Mouse (Mus musculus) spleen, postnatal 36 days (tissue): Measurements from ENCODE around the gene Ppp1r13b.
A peak's percentile ranks its signal among the peaks of the same experiment; 100 is the strongest.

Source experiments
- DNase-seq, 2 experiments: peaks; one replicate each; pipeline ENCODE4 v3.0.0; 2022; ENCODE audit warnings: low spot score in 2 of 2, mixed read lengths in 1 of 2

Ppp1r13b gene

GRCm38 (mm10) chr12:111882852-111883251 is 25.1 kb downstream of the Ppp1r13b start:
- DNase-seq: no peak

- no peak for DNase-seq
Measured at GRCm38 (mm10) chr12:111882022-111882421, 25.9 kb downstream of the Ppp1r13b start.

DNA sequence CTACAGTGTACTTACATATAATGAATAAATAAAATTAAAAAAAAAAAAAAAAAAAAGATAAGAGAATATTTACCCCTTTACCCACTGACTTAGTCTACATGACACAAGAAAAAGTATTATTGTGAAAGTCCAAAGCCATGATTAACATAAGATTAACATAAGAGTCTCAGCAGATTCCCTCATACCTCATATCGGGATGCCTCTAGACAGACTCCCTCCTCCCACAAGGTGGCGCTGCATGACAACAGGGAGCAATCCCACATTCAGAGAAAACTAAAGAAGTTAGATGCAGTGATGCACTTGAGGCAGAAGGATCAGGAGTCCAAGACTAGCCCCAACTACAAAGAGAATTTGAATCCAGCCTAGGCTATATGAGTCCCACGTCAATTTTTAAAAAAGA is 29.7 kb downstream of the Ppp1r13b start:
- DNase-seq: peak; percentile 73 to 78

DNA sequence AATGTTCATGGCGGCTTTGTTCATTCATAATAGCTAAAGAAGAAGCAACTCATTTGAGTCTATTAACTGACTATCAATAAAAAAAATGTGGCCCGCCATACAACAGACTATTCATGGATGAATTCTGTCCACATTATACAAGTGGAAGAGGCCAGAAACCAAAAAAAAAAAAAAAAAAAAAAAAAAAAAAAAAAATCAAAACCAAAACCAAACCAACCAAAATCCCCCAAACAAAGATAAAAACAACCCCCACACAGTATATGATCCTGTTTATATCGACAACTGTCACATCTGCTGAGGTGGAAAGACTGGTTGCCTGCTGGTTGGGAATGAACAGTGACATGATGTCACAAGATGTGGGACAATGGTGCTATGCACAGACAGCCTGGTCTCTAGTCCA is 32.4 kb downstream of the Ppp1r13b start:
- DNase-seq: no peak

- DNase-seq: no peak
Measured at GRCm38 (mm10) chr12:111874601-111875140, 33.2 kb downstream of the Ppp1r13b start.

GRCm38 (mm10) chr12:111872079-111872478 is 35.8 kb downstream of the Ppp1r13b start:
- no peak for DNase-seq

DNA sequence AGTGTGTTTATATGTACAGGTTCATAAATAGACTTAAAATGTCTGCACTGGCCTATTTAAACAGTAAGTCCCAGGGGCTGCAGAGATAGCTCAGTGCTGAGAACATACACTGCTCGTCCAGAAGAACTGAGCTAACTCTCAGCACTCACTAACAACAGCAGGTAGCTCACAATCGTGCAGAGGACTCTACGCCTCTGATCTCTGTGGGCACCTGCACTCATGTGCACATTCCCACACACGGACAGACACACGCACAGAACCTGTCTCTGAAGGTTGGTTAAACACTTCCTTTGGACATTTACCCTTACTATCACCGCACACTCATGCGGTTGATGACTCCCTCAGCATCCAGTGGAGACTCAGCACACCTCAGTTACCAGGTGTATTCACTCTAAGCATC is 37.1 kb downstream of the Ppp1r13b start:
- no peak for DNase-seq

DNA sequence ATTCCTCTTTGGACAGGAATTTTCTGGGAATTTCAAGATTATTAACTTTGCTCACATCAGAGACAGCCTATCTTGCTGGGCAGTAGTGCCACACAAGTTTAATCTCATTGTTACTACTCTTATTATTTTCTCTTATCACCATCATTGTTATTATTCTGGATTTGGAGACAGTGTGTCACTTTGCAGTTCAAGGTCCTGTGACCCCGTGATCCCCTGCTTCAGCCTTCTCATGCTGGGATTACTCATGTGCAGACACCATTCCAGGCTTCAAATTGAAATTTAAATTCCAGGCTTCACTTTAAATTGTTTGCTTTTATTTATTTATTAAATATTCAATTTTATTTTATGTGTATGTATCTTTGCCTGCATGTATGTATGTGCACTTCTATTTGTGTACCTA is 38.1 kb downstream of the Ppp1r13b start:
- DNase-seq: no peak

- no peak for DNase-seq
Measured at GRCm38 (mm10) chr12:111864206-111864824, 43.6 kb downstream of the Ppp1r13b start.

DNA sequence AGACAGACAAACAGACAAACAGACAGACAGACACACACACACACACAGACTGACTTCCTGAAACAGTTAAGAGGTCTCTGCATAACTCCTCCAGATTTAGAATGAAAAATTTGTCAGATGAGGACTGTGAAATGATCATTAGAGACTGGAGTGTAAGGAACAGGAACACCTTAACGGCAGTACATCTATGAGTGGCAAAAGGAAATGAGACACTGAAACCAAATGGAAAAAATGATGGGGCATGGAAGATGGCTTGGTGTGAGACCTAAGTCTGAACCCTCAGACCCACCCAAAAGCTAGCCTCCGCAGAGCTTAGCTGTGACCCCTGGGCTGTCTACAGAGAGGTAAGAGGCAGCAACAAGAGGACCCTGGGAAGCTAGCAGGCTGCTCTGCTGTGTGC is 52.5 kb downstream of the Ppp1r13b start:
- DNase-seq: no peak

DNA sequence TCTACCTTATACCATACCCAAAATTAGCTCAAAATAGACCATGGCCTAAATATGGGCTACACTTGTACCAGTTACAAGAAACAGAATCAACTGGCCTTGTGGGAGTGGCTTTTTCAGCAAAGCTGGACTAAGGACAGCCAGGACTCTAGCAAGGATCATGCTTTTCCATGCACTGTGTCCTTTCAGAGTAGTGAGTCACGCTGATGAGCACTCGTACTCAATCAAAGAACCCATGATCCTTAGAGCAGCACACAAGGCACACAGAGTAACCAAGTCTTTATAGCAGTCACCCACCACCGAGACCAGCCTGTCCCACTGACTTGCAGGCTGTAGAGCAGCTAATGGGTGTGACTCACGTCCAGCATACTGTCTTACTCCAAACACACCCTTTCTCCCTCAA is 54.4 kb downstream of the Ppp1r13b start:
- DNase-seq: no peak

- no peak for DNase-seq
Measured at GRCm38 (mm10) chr12:111853011-111853436, 54.9 kb downstream of the Ppp1r13b start.

- DNase-seq: no peak
Measured at GRCm38 (mm10) chr12:111851745-111852144, 56.2 kb downstream of the Ppp1r13b start.

DNA sequence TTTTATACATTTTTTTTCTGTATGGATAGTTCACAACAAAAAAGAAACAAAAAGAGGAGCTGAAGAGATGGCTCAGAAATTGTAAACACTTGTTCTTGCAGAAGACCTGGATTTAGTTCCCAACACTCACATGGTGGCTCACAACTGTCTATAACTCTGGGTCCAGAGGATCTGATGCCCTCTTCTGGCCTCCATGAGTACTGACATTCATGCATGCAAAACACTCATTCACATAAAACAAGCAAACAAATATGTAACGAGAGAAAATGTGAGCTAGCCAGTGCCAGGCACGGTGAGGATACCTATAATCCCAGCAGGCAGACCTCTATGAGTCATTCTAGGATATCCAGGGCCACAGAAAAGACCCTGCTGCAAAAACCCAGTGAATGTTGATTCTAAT is 56.7 kb downstream of the Ppp1r13b start:
- no peak for DNase-seq

- no peak for DNase-seq
Measured at GRCm38 (mm10) chr12:111848300-111848798, 59.6 kb downstream of the Ppp1r13b start.

- DNase-seq: no peak
Measured at GRCm38 (mm10) chr12:111846815-111847214, 61.1 kb downstream of the Ppp1r13b start.

GRCm38 (mm10) chr12:111845953-111846352 is 62.0 kb downstream of the Ppp1r13b start:
- DNase-seq: no peak

DNA sequence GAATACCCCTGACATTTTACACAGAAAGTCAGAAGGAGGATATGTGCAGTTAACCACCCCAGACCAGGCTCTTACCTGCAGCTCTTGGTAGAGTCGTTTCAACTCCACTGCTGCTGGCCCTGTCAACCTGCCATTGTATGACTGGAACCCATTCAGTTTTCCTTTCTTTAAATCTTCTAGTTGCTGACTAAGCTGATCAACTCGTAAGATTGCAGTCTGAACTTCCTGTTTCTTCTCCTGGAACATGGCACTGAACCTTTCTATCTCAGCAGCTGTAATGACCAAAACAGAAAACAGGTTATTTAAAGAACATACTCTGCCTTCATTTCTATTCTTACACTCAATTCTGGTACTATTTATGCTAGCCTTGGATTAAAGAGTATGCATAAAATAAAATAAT is 64.4 kb downstream of the Ppp1r13b start:
- no peak for DNase-seq

GRCm38 (mm10) chr12:111842565-111843433 is 65.1 kb downstream of the Ppp1r13b start:
- no peak for DNase-seq

- DNase-seq: peak in 1 of 2 experiments; percentile 25
Measured at GRCm38 (mm10) chr12:111833457-111833856, 74.5 kb downstream of the Ppp1r13b start.

GRCm38 (mm10) chr12:111832643-111833042 is 75.3 kb downstream of the Ppp1r13b start:
- DNase-seq: no peak

DNA sequence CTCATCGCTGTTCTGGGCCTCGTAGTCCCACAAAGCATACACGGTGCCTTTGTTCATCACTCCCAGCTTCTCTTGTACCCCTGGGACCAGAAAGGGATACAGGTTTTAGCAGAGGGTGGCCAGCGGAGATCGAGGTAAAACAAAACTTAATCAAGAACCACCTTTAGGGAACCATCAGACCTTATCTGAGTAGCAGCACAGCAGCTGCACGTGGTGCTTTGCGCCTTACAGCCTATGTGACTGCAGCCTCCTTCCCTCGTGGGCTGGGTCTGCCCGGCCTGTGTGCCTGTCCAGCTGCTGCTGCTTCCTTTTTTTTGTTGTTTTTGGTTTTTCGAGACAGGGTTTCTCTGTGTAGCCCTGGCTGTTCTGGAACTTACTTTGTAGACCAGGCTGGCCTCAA is 77.5 kb downstream of the Ppp1r13b start:
- no peak for DNase-seq

GRCm38 (mm10) chr12:111829954-111830353 is 78.0 kb downstream of the Ppp1r13b start:
- no peak for DNase-seq
